Mouse (Mus musculus) neural tube, embryonic 11.5 days (tissue): ENCODE data around the gene Rprd2. TPM values are rescaled to one million over a fixed set of nuclear protein-coding genes. Genes with fewer than 3 reads are reported as not detected.

Experiments
- ATAC-seq: fragments of 200-750 bp; cut with Nextera tagmentation; 2 replicates; pipeline ENCODE4 v1.8.0; 2017; ENCODE audit warnings: moderate number of reproducible peaks, mild to moderate bottlenecking, moderate TSS enrichment, moderate library complexity; ENCODE audit not compliant: insufficient read depth, low FRiP score, low TSS enrichment
- DNase-seq: peaks from one replicate; pipeline ENCODE4 v3.0.0-alpha.2; 2015; ENCODE audit warnings: low spot score
- H3K27ac ChIP-seq: fragments of 300-500 bp; sonication (generic); 2 replicates; pipeline ENCODE4 v1.5.1; 2014; ENCODE audit warnings: low read depth, mild to moderate bottlenecking, low read length
- H3K27me3 ChIP-seq: fragments of 300-500 bp; sonication (generic); 2 replicates; pipeline ENCODE4 v1.6.1; 2014; ENCODE audit warnings: mild to moderate bottlenecking, low read length, mixed read lengths; ENCODE audit not compliant: control insufficient read depth, insufficient read depth
- H3K36me3 ChIP-seq: fragments of 300-500 bp; sonication (generic); 2 replicates; pipeline ENCODE4 v1.6.1; 2014; ENCODE audit warnings: mild to moderate bottlenecking, low read length, moderate library complexity, mixed read lengths; ENCODE audit not compliant: control insufficient read depth, insufficient read depth
- H3K4me1 ChIP-seq: fragments of 300-500 bp; sonication (generic); 2 replicates; pipeline ENCODE4 v1.6.1; 2014; ENCODE audit warnings: low read length, mixed read lengths; ENCODE audit not compliant: control insufficient read depth, insufficient read depth
- H3K4me2 ChIP-seq: fragments of 300-500 bp; sonication (generic); 2 replicates; pipeline ENCODE4 v1.6.1; 2014; ENCODE audit warnings: low read depth, mild to moderate bottlenecking, moderate library complexity
- H3K4me3 ChIP-seq: fragments of 300-500 bp; sonication (generic); 2 replicates; pipeline ENCODE4 v1.5.1; 2014; ENCODE audit warnings: low read depth, low read length
- H3K9ac ChIP-seq: fragments of 300-500 bp; sonication (generic); 2 replicates; pipeline ENCODE4 v1.6.1; 2014; ENCODE audit warnings: mild to moderate bottlenecking, low read length
- H3K9me3 ChIP-seq: fragments of 300-500 bp; sonication (generic); 2 replicates; pipeline ENCODE4 v1.6.1; 2016; ENCODE audit warnings: low read length; ENCODE audit not compliant: control insufficient read depth
- WGBS: fragments of 180-500 bp; shearing (Covaris S2); extraction: QIAGEN DNeasy Blood & Tissue Kit; methylation state at CpG from one replicate; pipeline ENCODE4 v1.1.7; 2014; 5-methylcytosine and 5-hydroxymethylcytosine counted together
- polyA plus RNA-seq: library from polyadenylated mRNA; unstranded; fragments of >200 nt; fragmentation: Nextera tagmentation; extraction: Ambion mirVana; gene quantifications from 2 replicates; pipeline ENCODE4 v1.2.1, GENCODE M21; 2014

The Rprd2 gene
- polyA plus RNA-seq = 21.1 and 21.6 TPM in 2 replicates

GRCm38 (mm10) chr3:95818571-95819288, at the start of gene Rprd2:
TSS of gene Rprd2 (minus strand) at chr3:95818863.
- Histone ChIP-seq H3K4me2 (peak within 1 kb of the TSS; percentile 57), H3K27me3 (no peaks in the 10 kb centered on the region), H3K4me1 (peaks cover 8% of the 10 kb centered on the region; the same call in 1 of the 2 replicates), H3K4me3 (peak within 1 kb of the TSS; percentile 66), H3K36me3 (no peaks in the 10 kb centered on the region), H3K9ac (peak within 1 kb of the TSS; percentile 98), H3K27ac (peak within 1 kb of the TSS; percentile 99), H3K9me3 (no peaks in the 10 kb centered on the region)
- ATAC-seq (peak; percentile 52), DNase-seq (peak; percentile 83)
- under 1% methylated on average over 49 of the region's 60 CpGs for WGBS

GRCm38 (mm10) chr3:95867408-95867807, 48.7 kb upstream of the Rprd2 start:
- peaks cover 5% of the 10 kb centered on the region; the same call in 1 of the 2 replicates for H3K36me3 ChIP-seq
- H3K9me3 ChIP-seq = no peaks in the 10 kb centered on the region
- H3K27me3 ChIP-seq = no peaks in the 10 kb centered on the region
- DNase-seq (no peak), ATAC-seq (no peak)
- no peak overlapping the region for H3K4me2 ChIP-seq
- H3K27ac ChIP-seq = no peak overlapping the region
- peaks cover 8% of the 10 kb centered on the region for H3K4me1 ChIP-seq
- WGBS = 95% methylated on average over 2 of the region's 2 CpGs
- H3K9ac ChIP-seq = no peak overlapping the region
- no peak overlapping the region for H3K4me3 ChIP-seq

- 90% methylated on average over 5 of the region's 5 CpGs for WGBS
Observed at GRCm38 (mm10) chr3:95866071-95866470, 47.4 kb upstream of the Rprd2 start.

GRCm38 (mm10) chr3:95865571-95865970, 46.9 kb upstream of the Rprd2 start:
- no peak for DNase-seq
- H3K9ac ChIP-seq = no peak overlapping the region
- no peaks in the 10 kb centered on the region for H3K27me3 ChIP-seq
- peaks cover 5% of the 10 kb centered on the region; the same call in 1 of the 2 replicates for H3K36me3 ChIP-seq
- no peak overlapping the region for H3K4me3 ChIP-seq
- no peak overlapping the region for H3K4me2 ChIP-seq
- 92% methylated on average over 20 of the region's 20 CpGs for WGBS
- ATAC-seq = no peak
- no peaks in the 10 kb centered on the region for H3K9me3 ChIP-seq
- no peak overlapping the region for H3K27ac ChIP-seq
- H3K4me1 ChIP-seq = peaks cover 2% of the 10 kb centered on the region

More at GRCm38 (mm10) chr3:95866071-95866470, 47.4 kb upstream of the Rprd2 start:
- Histone ChIP-seq H3K9ac (no peak overlapping the region), H3K27me3 (no peaks in the 10 kb centered on the region), H3K9me3 (no peaks in the 10 kb centered on the region), H3K4me3 (no peak overlapping the region), H3K4me2 (no peak overlapping the region), H3K36me3 (peaks cover 5% of the 10 kb centered on the region; the same call in 1 of the 2 replicates), H3K4me1 (peaks cover 4% of the 10 kb centered on the region), H3K27ac (no peak overlapping the region)
- no peak for ATAC-seq
- no peak for DNase-seq

DNA sequence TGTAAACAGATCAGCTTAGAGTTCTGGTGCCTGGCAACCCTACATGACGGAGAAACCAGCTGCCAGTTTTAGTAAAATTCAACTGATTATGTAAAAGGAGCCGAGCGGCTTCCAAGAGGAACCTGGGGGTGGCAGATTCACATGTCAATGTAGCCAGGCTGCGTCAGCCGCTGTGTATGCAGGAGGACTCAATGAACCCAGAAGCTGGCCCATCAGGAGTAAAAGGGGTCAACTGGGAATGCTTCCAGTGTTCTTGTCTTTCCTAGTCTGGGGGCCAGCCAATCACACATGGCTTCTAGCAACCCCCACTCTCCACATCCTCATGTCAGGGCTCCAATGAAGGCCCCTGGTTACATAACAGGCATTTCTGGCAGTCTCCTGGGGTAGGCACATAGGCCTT, 46.4 kb upstream of the Rprd2 start:
- H3K27me3 ChIP-seq = no peaks in the 10 kb centered on the region
- 90% methylated on average over 5 of the region's 5 CpGs for WGBS
- no peak overlapping the region for H3K27ac ChIP-seq
- no peak overlapping the region for H3K9ac ChIP-seq
- no peak overlapping the region for H3K4me3 ChIP-seq
- DNase-seq (no peak), ATAC-seq (no peak)
- H3K4me1 ChIP-seq = no peaks in the 10 kb centered on the region
- no peak overlapping the region for H3K4me2 ChIP-seq
- H3K36me3 ChIP-seq = peaks cover 5% of the 10 kb centered on the region; the same call in 1 of the 2 replicates
- no peaks in the 10 kb centered on the region for H3K9me3 ChIP-seq

GRCm38 (mm10) chr3:95863578-95863977, 44.9 kb upstream of the Rprd2 start:
- no peak for DNase-seq
- Histone ChIP-seq H3K9me3 (no peaks in the 10 kb centered on the region), H3K36me3 (peaks cover 2% of the 10 kb centered on the region; the same call in 1 of the 2 replicates), H3K9ac (no peak overlapping the region), H3K4me3 (no peak overlapping the region), H3K4me1 (no peaks in the 10 kb centered on the region), H3K4me2 (no peak overlapping the region), H3K27me3 (no peaks in the 10 kb centered on the region), H3K27ac (no peak overlapping the region)
- 80% methylated on average over 7 of the region's 7 CpGs for WGBS
- ATAC-seq = no peak

DNA sequence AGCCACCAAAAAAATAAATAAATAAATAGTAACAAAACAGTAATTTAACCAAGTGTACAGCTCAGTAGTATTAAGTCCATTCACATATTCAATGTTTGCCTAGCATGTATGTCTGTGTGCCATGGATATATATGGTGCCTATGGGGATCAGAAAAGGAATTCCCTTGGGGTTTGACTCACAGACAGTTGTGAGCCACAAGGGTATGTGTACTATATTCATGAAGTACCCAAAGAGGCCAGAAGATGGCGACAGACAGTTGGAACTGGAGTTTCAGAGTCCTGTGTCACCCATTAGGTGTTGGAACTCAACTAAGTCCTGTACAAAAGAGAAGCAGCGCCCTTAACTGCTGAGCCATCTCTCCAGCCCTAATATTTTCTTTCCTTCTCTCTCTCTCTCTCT, 43.1 kb upstream of the Rprd2 start:
- 39% methylated on average over 2 of the region's 2 CpGs for WGBS

DNA sequence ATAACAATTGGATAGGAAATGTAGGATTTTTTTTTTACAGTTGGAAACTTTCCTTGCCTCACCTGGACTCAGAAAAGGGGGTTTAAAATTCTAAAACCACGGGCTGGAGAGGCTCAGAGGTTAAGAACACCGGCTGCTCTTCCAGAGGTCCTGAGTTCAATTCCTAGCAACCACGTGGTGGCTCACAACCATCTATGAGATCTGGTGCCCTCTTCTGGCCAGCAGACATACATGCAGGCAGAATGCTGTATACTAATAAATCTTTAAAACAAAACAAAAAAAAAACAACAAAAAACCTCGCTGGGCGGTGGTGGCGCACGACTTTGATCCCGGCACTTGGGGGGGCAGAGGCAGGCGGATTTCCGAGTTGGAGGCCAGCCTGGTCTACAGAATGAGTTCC, 42.6 kb upstream of the Rprd2 start:
- H3K4me1 ChIP-seq = peaks cover under 1% of the 10 kb centered on the region; the same call in 1 of the 2 replicates
- no peak overlapping the region for H3K4me3 ChIP-seq
- no peak for ATAC-seq
- H3K9ac ChIP-seq = no peak overlapping the region
- no peak overlapping the region for H3K27ac ChIP-seq
- 76% methylated on average over 10 of the region's 10 CpGs for WGBS
- no peaks in the 10 kb centered on the region for H3K9me3 ChIP-seq
- H3K27me3 ChIP-seq = no peaks in the 10 kb centered on the region
- H3K4me2 ChIP-seq = no peak overlapping the region
- DNase-seq = no peak
- H3K36me3 ChIP-seq = 0 out of 2 replicates have a peak, but pooled peaks cover 2% of the 10 kb centered on the region

More for the DNA sequence above, 43.1 kb upstream of the Rprd2 start:
- no peaks in the 10 kb centered on the region for H3K27me3 ChIP-seq
- 0 out of 2 replicates have a peak, but pooled peaks cover 2% of the 10 kb centered on the region for H3K36me3 ChIP-seq
- no peak overlapping the region for H3K4me3 ChIP-seq
- no peak overlapping the region for H3K4me2 ChIP-seq
- no peaks in the 10 kb centered on the region for H3K9me3 ChIP-seq
- no peaks in the 10 kb centered on the region for H3K4me1 ChIP-seq
- no peak; the same call in 1 of the 2 replicates for ATAC-seq
- H3K27ac ChIP-seq = no peak overlapping the region
- no peak overlapping the region for H3K9ac ChIP-seq
- DNase-seq = peak; percentile 41

DNA sequence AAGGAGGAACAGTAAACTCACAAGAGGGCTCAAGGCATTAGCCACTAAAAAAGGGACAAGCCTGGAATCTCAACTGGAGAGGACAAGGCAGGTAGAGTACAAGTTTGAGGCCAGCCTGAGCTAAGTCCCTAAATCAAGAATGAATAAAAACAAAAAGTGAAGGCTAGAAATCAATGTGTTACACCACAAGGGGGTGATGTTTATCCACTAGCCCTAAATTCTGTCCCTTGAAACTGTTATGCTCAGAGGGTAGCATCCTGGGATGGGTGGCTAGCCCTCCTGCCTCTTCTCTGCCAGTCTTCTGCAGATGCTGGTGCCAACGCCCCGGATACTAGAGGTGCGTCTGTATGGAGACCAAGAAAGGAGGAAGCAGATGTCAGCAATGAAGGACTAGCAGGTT, 41.7 kb upstream of the Rprd2 start:
- Histone ChIP-seq H3K27me3 (no peaks in the 10 kb centered on the region), H3K9ac (no peak overlapping the region), H3K4me3 (no peak overlapping the region), H3K36me3 (0 out of 2 replicates have a peak, but pooled peaks cover 2% of the 10 kb centered on the region), H3K27ac (no peak overlapping the region), H3K9me3 (no peaks in the 10 kb centered on the region), H3K4me1 (peaks cover 2% of the 10 kb centered on the region; the same call in 1 of the 2 replicates), H3K4me2 (no peak overlapping the region)
- no peak for ATAC-seq
- no peak for DNase-seq
- WGBS = 92% methylated on average over 3 of the region's 3 CpGs
